Mouse (Mus musculus) neural tube, embryonic 11.5 days (tissue): Measurements from ENCODE around the gene Rnps1. TPM values are rescaled to one million over a fixed set of nuclear protein-coding genes. Genes with fewer than 3 reads are reported as not detected.
A peak's percentile ranks its signal among the peaks of the same experiment; 100 is the strongest.
"Not testable (repeated sequence)": the region's sequence is repeated elsewhere in the genome, so short reads cannot be mapped to it uniquely, and the experiment has no call there.

Source experiments
- ATAC-seq: fragments of 200-750 bp; cut with Nextera tagmentation; 2 replicates; pipeline ENCODE4 v1.8.0; 2017; ENCODE audit warnings: moderate number of reproducible peaks, mild to moderate bottlenecking, moderate TSS enrichment, moderate library complexity; ENCODE audit not compliant: insufficient read depth, low FRiP score, low TSS enrichment
- DNase-seq: peaks from one replicate; pipeline ENCODE4 v3.0.0-alpha.2; 2015; ENCODE audit warnings: low spot score
- H3K27ac ChIP-seq: fragments of 300-500 bp; sonication (generic); 2 replicates; pipeline ENCODE4 v1.5.1; 2014; ENCODE audit warnings: low read depth, mild to moderate bottlenecking, low read length
- H3K27me3 ChIP-seq: fragments of 300-500 bp; sonication (generic); 2 replicates; pipeline ENCODE4 v1.6.1; 2014; ENCODE audit warnings: mild to moderate bottlenecking, low read length, mixed read lengths; ENCODE audit not compliant: control insufficient read depth, insufficient read depth
- H3K36me3 ChIP-seq: fragments of 300-500 bp; sonication (generic); 2 replicates; pipeline ENCODE4 v1.6.1; 2014; ENCODE audit warnings: mild to moderate bottlenecking, low read length, moderate library complexity, mixed read lengths; ENCODE audit not compliant: control insufficient read depth, insufficient read depth
- H3K4me1 ChIP-seq: fragments of 300-500 bp; sonication (generic); 2 replicates; pipeline ENCODE4 v1.6.1; 2014; ENCODE audit warnings: low read length, mixed read lengths; ENCODE audit not compliant: control insufficient read depth, insufficient read depth
- H3K4me2 ChIP-seq: fragments of 300-500 bp; sonication (generic); 2 replicates; pipeline ENCODE4 v1.6.1; 2014; ENCODE audit warnings: low read depth, mild to moderate bottlenecking, moderate library complexity
- H3K4me3 ChIP-seq: fragments of 300-500 bp; sonication (generic); 2 replicates; pipeline ENCODE4 v1.5.1; 2014; ENCODE audit warnings: low read depth, low read length
- H3K9ac ChIP-seq: fragments of 300-500 bp; sonication (generic); 2 replicates; pipeline ENCODE4 v1.6.1; 2014; ENCODE audit warnings: mild to moderate bottlenecking, low read length
- H3K9me3 ChIP-seq: fragments of 300-500 bp; sonication (generic); 2 replicates; pipeline ENCODE4 v1.6.1; 2016; ENCODE audit warnings: low read length; ENCODE audit not compliant: control insufficient read depth
- WGBS: fragments of 180-500 bp; shearing (Covaris S2); extraction: QIAGEN DNeasy Blood & Tissue Kit; methylation state at CpG from one replicate; pipeline ENCODE4 v1.1.7; 2014; 5-methylcytosine and 5-hydroxymethylcytosine counted together
- polyA plus RNA-seq: library from polyadenylated mRNA; unstranded; fragments of >200 nt; fragmentation: Nextera tagmentation; extraction: Ambion mirVana; gene quantifications from 2 replicates; pipeline ENCODE4 v1.2.1, GENCODE M21; 2014

The Rnps1 gene
- polyA plus RNA-seq, 1 experiment from 2014 or later: 385 TPM

- Histone ChIP-seq H3K9me3 (no peaks in the 10 kb centered on the region), H3K4me3 (no peak overlapping the region), H3K36me3 (peaks cover 35% of the 10 kb centered on the region), H3K9ac (no peak overlapping the region), H3K4me2 (no peak overlapping the region), H3K4me1 (peaks cover 4% of the 10 kb centered on the region; the same call in 1 of the 2 replicates), H3K27me3 (no peaks in the 10 kb centered on the region), H3K27ac (no peak overlapping the region)
- WGBS: 93% methylated on average over 5 of the region's 5 CpGs
- no peak for DNase-seq
- no peak for ATAC-seq
These were observed 10.1 kb downstream of the Rnps1 start for GRCm38 (mm10) chr17:24424489-24424888.

GRCm38 (mm10) chr17:24425326-24425725 lies 11.0 kb downstream of the Rnps1 start:
- not testable (repeated sequence) for ATAC-seq, H3K9me3 ChIP-seq, H3K4me2 ChIP-seq, DNase-seq, H3K9ac ChIP-seq, H3K27me3 ChIP-seq, H3K27ac ChIP-seq, H3K4me1 ChIP-seq, H3K4me3 ChIP-seq
- peaks cover 29% of the 10 kb centered on the region for H3K36me3 ChIP-seq
- WGBS: 96% methylated on average over 4 of the region's 8 CpGs

- ATAC-seq: peak; percentile 2; the same call in 1 of the 2 replicates
- Histone ChIP-seq H3K4me3 (no peak overlapping the region), H3K4me1 (peaks cover 4% of the 10 kb centered on the region; the same call in 1 of the 2 replicates), H3K9me3 (no peaks in the 10 kb centered on the region), H3K27me3 (no peaks in the 10 kb centered on the region), H3K27ac (no peak overlapping the region), H3K36me3 (peaks cover 23% of the 10 kb centered on the region), H3K9ac (no peak overlapping the region; the same call in 1 of the 2 replicates), H3K4me2 (no peak overlapping the region)
- WGBS: 89% methylated on average over 7 of the region's 7 CpGs
- no peak for DNase-seq
These were observed 11.5 kb downstream of the Rnps1 start for GRCm38 (mm10) chr17:24425905-24426304.

- H3K4me1 ChIP-seq: peaks cover 4% of the 10 kb centered on the region; the same call in 1 of the 2 replicates
- ATAC-seq (peak; percentile 99), DNase-seq (peak; percentile 91)
- peak within 1 kb of the TSS; percentile 70 for H3K4me3 ChIP-seq
- peaks cover 16% of the 10 kb centered on the region for H3K36me3 ChIP-seq
- H3K9ac ChIP-seq: peak within 1 kb of the TSS; percentile 90
- WGBS: under 1% methylated on average over 48 of the region's 48 CpGs
- no peaks in the 10 kb centered on the region for H3K9me3 ChIP-seq
- peak within 1 kb of the TSS; percentile 92 for H3K27ac ChIP-seq
- peak within 1 kb of the TSS; percentile 68 for H3K4me2 ChIP-seq
- H3K27me3 ChIP-seq: no peaks in the 10 kb centered on the region
These were observed 12.3 kb downstream of the Rnps1 start, which contains the start of gene Eci1 for GRCm38 (mm10) chr17:24426471-24427169. Gene Eci1 (plus strand): TSS chr17:24426641.

- 11% methylated on average over 8 of the region's 8 CpGs for WGBS
- peak overlapping the region; percentile 90 for H3K9ac ChIP-seq
- peaks cover 15% of the 10 kb centered on the region for H3K36me3 ChIP-seq
- H3K9me3 ChIP-seq: no peaks in the 10 kb centered on the region
- ATAC-seq (no peak), DNase-seq (peak; percentile 21)
- peak overlapping the region; percentile 70 for H3K4me3 ChIP-seq
- H3K27me3 ChIP-seq: no peaks in the 10 kb centered on the region
- peak overlapping the region; percentile 68 for H3K4me2 ChIP-seq
- H3K4me1 ChIP-seq: peaks cover 4% of the 10 kb centered on the region; the same call in 1 of the 2 replicates
- peak overlapping the region; percentile 92; the same call in 1 of the 2 replicates for H3K27ac ChIP-seq
These were observed 12.8 kb downstream of the Rnps1 start for GRCm38 (mm10) chr17:24427170-24427557.

GRCm38 (mm10) chr17:24429201-24429983 lies 15.0 kb downstream of the Rnps1 start:
- no peak for ATAC-seq
- H3K27me3 ChIP-seq: no peaks in the 10 kb centered on the region
- no peak overlapping the region for H3K27ac ChIP-seq
- H3K9ac ChIP-seq: no peak overlapping the region
- H3K4me1 ChIP-seq: peaks cover 4% of the 10 kb centered on the region; the same call in 1 of the 2 replicates
- no peak overlapping the region for H3K4me2 ChIP-seq
- no peak for DNase-seq
- H3K4me3 ChIP-seq: no peak overlapping the region
- H3K9me3 ChIP-seq: no peaks in the 10 kb centered on the region
- H3K36me3 ChIP-seq: peaks cover 2% of the 10 kb centered on the region; the same call in 1 of the 2 replicates
- 88% methylated on average over 14 of the region's 14 CpGs for WGBS

GRCm38 (mm10) chr17:24437016-24437415 lies 22.7 kb downstream of the Rnps1 start:
- H3K4me1 ChIP-seq: no peaks in the 10 kb centered on the region
- H3K9me3 ChIP-seq: no peaks in the 10 kb centered on the region
- peaks cover 5% of the 10 kb centered on the region; the same call in 1 of the 2 replicates for H3K36me3 ChIP-seq
- ATAC-seq (no peak), DNase-seq (peak; percentile 31)
- H3K9ac ChIP-seq: no peak overlapping the region
- no peak overlapping the region for H3K4me3 ChIP-seq
- no peak overlapping the region for H3K27ac ChIP-seq
- H3K27me3 ChIP-seq: no peaks in the 10 kb centered on the region
- no peak overlapping the region for H3K4me2 ChIP-seq
- 73% methylated on average over 5 of the region's 5 CpGs for whole genome bisulfite sequencing

GRCm38 (mm10) chr17:24440377-24440776 lies 26.0 kb downstream of the Rnps1 start:
- Histone ChIP-seq H3K9ac (no peak overlapping the region), H3K9me3 (no peaks in the 10 kb centered on the region), H3K27me3 (no peaks in the 10 kb centered on the region), H3K27ac (no peak overlapping the region), H3K4me1 (no peaks in the 10 kb centered on the region), H3K4me3 (no peak overlapping the region), H3K4me2 (no peak overlapping the region), H3K36me3 (peaks cover 21% of the 10 kb centered on the region)
- no peak for ATAC-seq
- no peak for DNase-seq
- 91% methylated on average over 8 of the region's 8 CpGs for WGBS
